In genomic region chr4:129555862-129556531, GRCm38 (mm10) we compare ENCODE assay signal across 8 mouse cellular contexts. TPM values are rescaled to one million over a fixed set of nuclear protein-coding genes. Genes with fewer than 3 reads are reported as not detected.
DNase-seq lines count a peak whose midpoint lies in the region; ATAC-seq and TF ChIP-seq lines count a peak whose summit lies in the region.

No protein-coding gene starts in this region.

- no peaks in the 10 kb centered on the region for H3K36me3 ChIP-seq in lung, embryonic 14.5 days (ENCODE audit: insufficient read depth)
- H3K36me3 ChIP-seq in forebrain, embryonic 10.5 days (replicated peaks): no peaks in the 10 kb centered on the region
- no peaks in the 10 kb centered on the region for H3K36me3 ChIP-seq in midbrain, embryonic 16.5 days (ENCODE audit: control insufficient read depth, insufficient read depth, low read length)

- peak overlapping the region; percentile 50 for H3K4me3 ChIP-seq in lung, embryonic 14.5 days (ENCODE audit: low read depth, low read length)
- peak overlapping the region; percentile 62 for H3K4me3 ChIP-seq in forebrain, embryonic 10.5 days
- H3K4me3 ChIP-seq in midbrain, embryonic 16.5 days (ENCODE audit: low read depth, low read length): peak overlapping the region; percentile 54

- under 1% methylated on average over 24 of the region's 24 CpGs for WGBS in lung, embryonic 14.5 days
- under 1% methylated on average over 24 of the region's 24 CpGs for WGBS in forebrain, embryonic 10.5 days
- WGBS in midbrain, embryonic 16.5 days: 1% methylated on average over 24 of the region's 24 CpGs

- peak overlapping the region; percentile 92 for H3K4me2 ChIP-seq in lung, embryonic 14.5 days
- H3K4me2 ChIP-seq in midbrain, embryonic 16.5 days (ENCODE audit: low read length): peak overlapping the region; percentile 90

- H3K4me1 ChIP-seq in lung, embryonic 14.5 days (ENCODE audit: insufficient read depth): peaks cover 13% of the 10 kb centered on the region
- H3K4me1 ChIP-seq in forebrain, embryonic 10.5 days: peaks cover 32% of the 10 kb centered on the region
- H3K4me1 ChIP-seq in midbrain, embryonic 16.5 days (ENCODE audit: control insufficient read depth, insufficient read depth, low read length): peaks cover 13% of the 10 kb centered on the region

- H3K27ac ChIP-seq in lung, embryonic 14.5 days (ENCODE audit: low read depth): peak overlapping the region; percentile 36; the same call in 1 of the 2 replicates
- peak overlapping the region; percentile 86 for H3K27ac ChIP-seq in forebrain, embryonic 10.5 days
- H3K27ac ChIP-seq in midbrain, embryonic 16.5 days (ENCODE audit: low read length): peak overlapping the region; percentile 83

- DNase-seq in adrenal gland, adult 2 months: peak; percentile 38
- DNase-seq in adrenal gland, postnatal 14 days: no peak
- peak; percentile 23 for DNase-seq in lung, embryonic 14.5 days
- no peak for DNase-seq in lung, postnatal 14 days
- peak; percentile 30 for DNase-seq in forebrain, embryonic 10.5 days (ENCODE audit: extremely low spot score, low spot score)
- DNase-seq in layer of hippocampus, adult 8-10 months (ENCODE audit: low spot score in 2 of 2): peak; percentile 31 to 34
- no peak for DNase-seq in urinary bladder, postnatal 10 days (ENCODE audit: low spot score)

- ATAC-seq in lung, embryonic 14.5 days (ENCODE audit: insufficient read depth): peak; percentile 62
- peak; percentile 80 for ATAC-seq in midbrain, embryonic 16.5 days

- TF ChIP-seq CTCF in lung, embryonic 14.5 days (IDR thresholded peaks at IDR 0.05; ENCODE audit: low read depth): no peak

- H3K27me3 ChIP-seq in lung, embryonic 14.5 days (ENCODE audit: insufficient read depth, low read length): no peaks in the 10 kb centered on the region
- H3K27me3 ChIP-seq in forebrain, embryonic 10.5 days (ENCODE audit: poor library complexity, severe bottlenecking): peaks cover 18% of the 10 kb centered on the region
- no peaks in the 10 kb centered on the region for H3K27me3 ChIP-seq in midbrain, embryonic 16.5 days (ENCODE audit: control insufficient read depth, insufficient read depth, low read depth, low read length)

- H3K9ac ChIP-seq in lung, embryonic 14.5 days: peak overlapping the region; percentile 56
- peak overlapping the region; percentile 73 for H3K9ac ChIP-seq in midbrain, embryonic 16.5 days (ENCODE audit: low read depth, low read length)

- H3K9me3 ChIP-seq in lung, embryonic 14.5 days (ENCODE audit: low read depth, low read length): no peaks in the 10 kb centered on the region
- H3K9me3 ChIP-seq in forebrain, embryonic 10.5 days: no peaks in the 10 kb centered on the region
- no peaks in the 10 kb centered on the region for H3K9me3 ChIP-seq in midbrain, embryonic 16.5 days (replicated peaks; ENCODE audit: control insufficient read depth, low read length, poor library complexity, severe bottlenecking)

RNA-seq across cellular contexts. Expression of gene Hdac1, which starts 13.5 kb away (rescaled TPM):
- total RNA-seq in adrenal gland, adult 2 months (2021): 10 to 100 TPM; 44.4 to 53.9 TPM
- polyA plus RNA-seq in adrenal gland, adult 2 months (2012; rRNA removed): 17.2 and 18.4 TPM in 2 replicates
- 55.7 and 59.5 TPM in 2 replicates for total RNA-seq in adrenal gland, postnatal 14 days (2021)
- polyA plus RNA-seq in lung, embryonic 14.5 days (2014; fragmentation: Nextera tagmentation; extraction: Ambion mirVana): 243 and 246 TPM in 2 replicates
- polyA plus RNA-seq in forebrain, embryonic 10.5 days (2016; fragmentation: Nextera tagmentation; extraction: Ambion mirVana): 294 and 319 TPM in 2 replicates
- total RNA-seq in layer of hippocampus, adult 8-10 months (2022): 10 to 100 TPM; 37.7 to 48.1 (median 44.5) TPM
- 74.7 and 83.2 TPM in 2 replicates for polyA plus RNA-seq in midbrain, embryonic 16.5 days (2015; fragmentation: Nextera tagmentation; extraction: Ambion mirVana)

RNA-seq across cellular contexts. Expression of gene Lck, which starts 17.4 kb away (rescaled TPM):
- 1 to 10 TPM; 3.2 to 4.1 TPM for total RNA-seq in adrenal gland, adult 2 months (2021)
- polyA plus RNA-seq in adrenal gland, adult 2 months (2012; rRNA removed): 1.2 and 1.7 TPM in 2 replicates
- 5.0 and 26.2 TPM in 2 replicates for total RNA-seq in adrenal gland, postnatal 14 days (2021)
- polyA plus RNA-seq in lung, embryonic 14.5 days (2014; fragmentation: Nextera tagmentation; extraction: Ambion mirVana): 5.7 and 7.8 TPM in 2 replicates
- 13.9 and 15.7 TPM in 2 replicates for polyA plus RNA-seq in forebrain, embryonic 10.5 days (2016; fragmentation: Nextera tagmentation; extraction: Ambion mirVana)
- total RNA-seq in layer of hippocampus, adult 8-10 months (2022): 1 to 10 TPM; 2.4 to 4.7 (median 3.6) TPM
- 15.4 and 16.2 TPM in 2 replicates for polyA plus RNA-seq in midbrain, embryonic 16.5 days (2015; fragmentation: Nextera tagmentation; extraction: Ambion mirVana)

RNA-seq across cellular contexts. Expression of gene Fam167b, which starts 22.4 kb away (rescaled TPM):
- 10 to 100 TPM; 29.6 to 31.1 TPM for total RNA-seq in adrenal gland, adult 2 months (2021)
- 53.7 and 75.5 TPM in 2 replicates for polyA plus RNA-seq in adrenal gland, adult 2 months (2012; rRNA removed)
- total RNA-seq in adrenal gland, postnatal 14 days (2021): 30.6 and 32.3 TPM in 2 replicates
- 2.2 and 2.7 TPM in 2 replicates for polyA plus RNA-seq in lung, embryonic 14.5 days (2014; fragmentation: Nextera tagmentation; extraction: Ambion mirVana)
- polyA plus RNA-seq in forebrain, embryonic 10.5 days (2016; fragmentation: Nextera tagmentation; extraction: Ambion mirVana): 1.2 TPM in 2 replicates
- 1 to 10 TPM in 2 of 4 experiments, under 1 TPM in 1, not detected in 1; 0.70 to 2.4 (median 2.3) TPM for total RNA-seq in layer of hippocampus, adult 8-10 months (2022)
- polyA plus RNA-seq in midbrain, embryonic 16.5 days (2015; fragmentation: Nextera tagmentation; extraction: Ambion mirVana): 0.26 TPM in 1 of 2 replicates, not detected in the other

RNA-seq across cellular contexts. Expression of gene Marcksl1, which starts 42.6 kb away (rescaled TPM):
- total RNA-seq in adrenal gland, adult 2 months (2021): 10 to 100 TPM; 39.8 to 46.4 TPM
- 48.8 and 67.4 TPM in 2 replicates for polyA plus RNA-seq in adrenal gland, adult 2 months (2012; rRNA removed)
- 78.9 and 81.4 TPM in 2 replicates for total RNA-seq in adrenal gland, postnatal 14 days (2021)
- 799 and 847 TPM in 2 replicates for polyA plus RNA-seq in lung, embryonic 14.5 days (2014; fragmentation: Nextera tagmentation; extraction: Ambion mirVana)
- polyA plus RNA-seq in forebrain, embryonic 10.5 days (2016; fragmentation: Nextera tagmentation; extraction: Ambion mirVana): 1,441 and 1,446 TPM in 2 replicates
- total RNA-seq in layer of hippocampus, adult 8-10 months (2022): 10 to 100 TPM; 55.9 to 79.7 (median 68.7) TPM
- 1,543 and 1,683 TPM in 2 replicates for polyA plus RNA-seq in midbrain, embryonic 16.5 days (2015; fragmentation: Nextera tagmentation; extraction: Ambion mirVana)

RNA-seq across cellular contexts. Expression of gene Eif3i, which starts 44.5 kb away (rescaled TPM):
- 100 to 1,000 TPM; 171 to 194 TPM for total RNA-seq in adrenal gland, adult 2 months (2021)
- polyA plus RNA-seq in adrenal gland, adult 2 months (2012; rRNA removed): 147 and 171 TPM in 2 replicates
- total RNA-seq in adrenal gland, postnatal 14 days (2021): 175 and 187 TPM in 2 replicates
- polyA plus RNA-seq in lung, embryonic 14.5 days (2014; fragmentation: Nextera tagmentation; extraction: Ambion mirVana): 308 and 316 TPM in 2 replicates
- polyA plus RNA-seq in forebrain, embryonic 10.5 days (2016; fragmentation: Nextera tagmentation; extraction: Ambion mirVana): 298 and 315 TPM in 2 replicates
- 100 to 1,000 TPM; 119 to 128 (median 123) TPM for total RNA-seq in layer of hippocampus, adult 8-10 months (2022)
- polyA plus RNA-seq in midbrain, embryonic 16.5 days (2015; fragmentation: Nextera tagmentation; extraction: Ambion mirVana): 187 and 198 TPM in 2 replicates

Comparison
In these comparisons a context has a peak if more than half of its experiments do, and no peak if none do; other contexts are left out.
1. DNase-seq: peak in adrenal gland, adult 2 months (single experiment), lung, embryonic 14.5 days (single experiment), forebrain, embryonic 10.5 days (single experiment) and layer of hippocampus, adult 8-10 months (2 of 2); none in adrenal gland, postnatal 14 days (single experiment), lung, postnatal 14 days (single experiment) and urinary bladder, postnatal 10 days (single experiment).
2. H3K27ac ChIP-seq: peak in every context shown above with its lines; median percentile 86 in forebrain, embryonic 10.5 days; 83 in midbrain, embryonic 16.5 days; 36 in lung, embryonic 14.5 days.
3. RNA of gene Fam167b, which starts 22.4 kb away (polyA plus RNA-seq): 53.7 to 75.5 TPM in adrenal gland, adult 2 months; 2.2 to 2.7 TPM in lung, embryonic 14.5 days, 1.2 TPM in forebrain, embryonic 10.5 days and 0.26 TPM in midbrain, embryonic 16.5 days; every median in the first group is over 10 times any median in the second.
4. Peak in every context shown above with its lines, with median percentiles within 50 percentile points of each other: H3K4me3 ChIP-seq.